Comparison of ENCODE assay signal across 7 mouse cellular contexts in genomic region chr6:71826869-71827268, GRCm38 (mm10). TPM values are rescaled to one million over a fixed set of nuclear protein-coding genes. Genes with fewer than 3 reads are reported as not detected.
DNase-seq lines count a peak whose midpoint lies in the region; ATAC-seq and TF ChIP-seq lines count a peak whose summit lies in the region.

Gene Mrpl35 (minus strand): TSS chr6:71826969.

- DNase-seq in cerebellum, adult 11 months, result no peak

- TF ChIP-seq POLR2A in ES-Bruce4 (IDR thresholded peaks at IDR 0.05; ENCODE audit: insufficient read depth, low read length), result no peak

- H3K27me3 ChIP-seq in ES-Bruce4 (ENCODE audit: control insufficient read depth, insufficient read depth, low read length, poor library complexity, severe bottlenecking), result no peaks in the 10 kb centered on the region
- H3K27me3 ChIP-seq in forebrain, embryonic 15.5 days, result no peaks in the 10 kb centered on the region
- H3K27me3 ChIP-seq in hindbrain, embryonic 16.5 days (replicated peaks; ENCODE audit: control insufficient read depth, insufficient read depth, low read length), result no peaks in the 10 kb centered on the region

- no peaks in the 10 kb centered on the region for H3K36me3 ChIP-seq in ES-Bruce4 (ENCODE audit: control insufficient read depth, insufficient read depth, low read length, poor library complexity, severe bottlenecking)
- no peaks in the 10 kb centered on the region for H3K36me3 ChIP-seq in forebrain, embryonic 15.5 days
- no peaks in the 10 kb centered on the region for H3K36me3 ChIP-seq in hindbrain, embryonic 16.5 days (ENCODE audit: control insufficient read depth, insufficient read depth, low read length)

- no peak for ATAC-seq in CD4-positive, CD25-positive, alpha-beta regulatory T cell, adult 4 months
- no peak for ATAC-seq in forebrain, embryonic 15.5 days (replicated peaks)
- no peak for ATAC-seq in hindbrain, embryonic 16.5 days
- ATAC-seq in megakaryocyte, adult 5-6 weeks (ENCODE audit: poor library complexity, severe bottlenecking), result no peak
- no peak for ATAC-seq in erythroblast, adult 5-6 weeks (replicated peaks; ENCODE audit: low FRiP score, poor library complexity, severe bottlenecking)

- H3K27ac ChIP-seq in ES-Bruce4 (ENCODE audit: insufficient read depth, low read length), result no peak within 1 kb of the TSS
- H3K27ac ChIP-seq in forebrain, embryonic 15.5 days (replicated peaks), result no peak within 1 kb of the TSS
- H3K27ac ChIP-seq in hindbrain, embryonic 16.5 days (ENCODE audit: low read depth, low read length), result no peak within 1 kb of the TSS

- H3K4me2 ChIP-seq in forebrain, embryonic 15.5 days (replicated peaks), result no peak within 1 kb of the TSS
- no peak within 1 kb of the TSS for H3K4me2 ChIP-seq in hindbrain, embryonic 16.5 days (ENCODE audit: low read length)

- no peak for TF ChIP-seq EP300 in ES-Bruce4 (IDR thresholded peaks at IDR 0.05; ENCODE audit: insufficient read depth, low read depth, low read length)

- no peak within 1 kb of the TSS for H3K4me3 ChIP-seq in ES-Bruce4 (ENCODE audit: low read depth, low read length)
- H3K4me3 ChIP-seq in forebrain, embryonic 15.5 days, result no peak within 1 kb of the TSS
- H3K4me3 ChIP-seq in hindbrain, embryonic 16.5 days (ENCODE audit: low read length), result no peak within 1 kb of the TSS

- H3K9me3 ChIP-seq in ES-Bruce4 (replicated peaks; ENCODE audit: control insufficient read depth, insufficient read depth, low read length, poor library complexity, severe bottlenecking), result no peaks in the 10 kb centered on the region
- H3K9me3 ChIP-seq in forebrain, embryonic 15.5 days, result no peaks in the 10 kb centered on the region
- H3K9me3 ChIP-seq in hindbrain, embryonic 16.5 days (ENCODE audit: control insufficient read depth, low read length), result no peaks in the 10 kb centered on the region

- TF ChIP-seq CTCF in ES-Bruce4 (IDR thresholded peaks at IDR 0.05; ENCODE audit: low read depth, low read length), result no peak

- no peak within 1 kb of the TSS for H3K9ac ChIP-seq in ES-Bruce4 (ENCODE audit: low read depth, poor library complexity, severe bottlenecking)
- no peak within 1 kb of the TSS for H3K9ac ChIP-seq in forebrain, embryonic 15.5 days (replicated peaks)
- no peak within 1 kb of the TSS for H3K9ac ChIP-seq in hindbrain, embryonic 16.5 days (ENCODE audit: low read depth, low read length)

- 44% methylated on average over 1 of the region's 1 CpGs for WGBS in forebrain, embryonic 15.5 days
- 46% methylated on average over 1 of the region's 1 CpGs for WGBS in hindbrain, embryonic 16.5 days

- H3K4me1 ChIP-seq in ES-Bruce4 (ENCODE audit: control insufficient read depth, insufficient read depth, low read length), result no peaks in the 10 kb centered on the region
- H3K4me1 ChIP-seq in forebrain, embryonic 15.5 days, result peaks cover 18% of the 10 kb centered on the region
- peaks cover 16% of the 10 kb centered on the region for H3K4me1 ChIP-seq in hindbrain, embryonic 16.5 days (ENCODE audit: control insufficient read depth, insufficient read depth, low read depth, low read length)

RNA-seq across cellular contexts. Expression of gene Mrpl35, which starts in this region (rescaled TPM):
- 10 to 100 TPM; 51.8 to 63.1 TPM for polyA plus RNA-seq in CD4-positive, CD25-positive, alpha-beta regulatory T cell, adult 4 months (2017; shearing (Covaris generic))
- 60.8 and 70.5 TPM in 2 replicates for polyA plus RNA-seq in ES-Bruce4 (2011; ENCODE audit: insufficient read depth, insufficient read length, low read depth, missing spikeins)
- 37.7 and 41.0 TPM in 2 replicates for polyA plus RNA-seq in forebrain, embryonic 15.5 days (2015; fragmentation: Nextera tagmentation; extraction: Ambion mirVana)
- 40.8 and 43.5 TPM in 2 replicates for polyA plus RNA-seq in hindbrain, embryonic 16.5 days (2015; fragmentation: Nextera tagmentation; extraction: Ambion mirVana)
- total RNA-seq in megakaryocyte, adult 5-6 weeks (2015), result 24.7 and 25.6 TPM in 2 replicates
- total RNA-seq in megakaryocyte, adult 5-6 weeks (2017), result 12.0 and 18.1 TPM in 2 replicates
- 1.5 and 9.8 TPM in 2 replicates for total RNA-seq in erythroblast, adult 5-6 weeks (2015; ENCODE audit: low replicate concordance)
- total RNA-seq in erythroblast, adult 5-6 weeks (2017; ENCODE audit: low replicate concordance), result 4.0 and 16.1 TPM in 2 replicates
